Mouse (Mus musculus): ENCODE measurements at regions not wholly inside any gene's neighbourhood (a gene's known extent, or its start where the extent isn't known, plus 50 kb on each side); places are given as distances from the start of the nearest gene placed in this dataset.
A peak's percentile ranks its signal among the peaks of the same experiment; 100 is the strongest.

DNA sequence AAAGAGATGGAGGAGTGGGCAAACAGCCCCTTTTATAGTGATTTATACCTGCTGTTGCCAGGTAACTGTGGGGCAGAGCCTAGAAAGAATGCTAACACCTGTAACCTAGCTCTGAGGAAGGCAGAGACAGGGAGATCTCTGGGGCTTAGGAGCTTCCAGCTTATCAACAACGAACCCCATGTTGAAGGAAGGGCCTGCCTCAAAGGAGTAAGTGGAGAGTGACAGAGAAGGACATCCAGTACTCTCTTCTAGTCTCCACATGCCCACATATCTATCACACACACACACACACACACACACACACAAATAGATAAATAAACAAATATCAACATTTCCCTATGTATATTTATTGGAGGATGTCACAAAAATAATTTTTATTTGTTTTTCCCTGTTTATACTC lies 654.6 kb downstream of the Zfp706 start:
- no peak for ATAC-seq (replicated peaks; ENCODE audit: low read depth, poor library complexity, severe bottlenecking)

DNA sequence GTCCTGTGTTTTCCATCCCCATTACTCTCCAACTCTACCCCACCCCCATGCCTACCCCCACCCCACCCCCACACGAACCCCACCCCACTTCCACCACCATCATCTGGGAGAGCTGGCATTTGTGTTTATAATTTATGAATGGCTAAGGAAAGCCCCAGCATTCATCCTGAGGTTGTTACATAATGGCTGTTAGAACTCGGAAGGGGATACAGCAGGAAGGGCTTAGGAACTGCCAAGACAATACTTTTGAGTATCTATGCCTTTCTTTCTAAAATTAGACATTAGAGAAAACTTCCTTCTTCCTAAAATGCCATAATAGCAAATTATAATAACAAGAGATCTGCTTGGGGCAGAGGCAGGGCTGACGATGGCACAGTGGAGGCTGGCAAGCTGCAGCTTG lies 655.9 kb downstream of the Zfp706 start:
- ATAC-seq (replicated peaks; ENCODE audit: low read depth, poor library complexity, severe bottlenecking), result no peak

DNA sequence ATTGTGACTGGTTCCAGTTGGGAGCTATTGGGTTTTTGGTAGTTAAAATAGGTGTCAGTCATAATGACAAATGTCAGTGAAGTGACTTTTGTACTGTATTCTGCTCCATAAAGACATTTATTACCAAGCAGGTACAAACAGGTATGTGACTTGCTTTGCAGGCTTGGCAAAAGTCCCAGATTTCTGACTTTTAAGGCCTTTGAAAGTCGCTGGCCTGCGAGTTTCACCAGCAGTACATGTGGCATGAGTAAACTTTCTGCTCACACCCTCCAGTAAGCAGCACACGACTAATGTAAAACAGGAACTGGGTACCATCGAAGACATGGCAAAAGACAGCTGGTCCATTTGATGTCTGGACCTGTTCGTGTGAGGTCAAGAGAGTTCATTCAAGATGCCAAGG lies 659.2 kb downstream of the Zfp706 start:
- no peak for ATAC-seq (replicated peaks; ENCODE audit: low read depth, poor library complexity, severe bottlenecking)

DNA sequence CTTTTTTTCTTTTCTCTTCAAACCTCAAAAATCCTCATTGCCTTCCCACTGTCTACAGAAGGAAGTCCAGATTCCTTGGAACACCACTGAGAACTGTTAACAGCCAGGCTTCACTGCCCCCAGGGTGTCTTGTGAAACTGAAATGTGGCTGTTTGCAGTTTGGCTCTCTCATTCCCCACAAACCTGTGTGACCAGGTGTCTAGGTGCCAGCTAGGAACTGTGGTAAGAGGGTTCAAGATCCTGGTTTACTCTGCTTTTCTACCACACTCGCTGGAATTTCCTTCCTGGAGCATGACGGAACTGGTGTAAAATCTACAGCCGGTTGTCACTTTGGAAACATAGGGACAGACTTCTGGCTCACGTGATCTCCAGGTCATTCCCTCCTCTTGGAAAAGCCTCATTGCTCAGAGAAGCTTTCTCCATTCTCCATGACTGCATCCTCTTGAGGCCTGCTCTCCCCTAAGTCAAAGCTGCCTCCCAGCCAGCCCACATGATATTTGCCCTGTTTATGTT lies 660.2 kb downstream of the Zfp706 start:
- no peak for ATAC-seq (replicated peaks; ENCODE audit: low read depth, poor library complexity, severe bottlenecking)

DNA sequence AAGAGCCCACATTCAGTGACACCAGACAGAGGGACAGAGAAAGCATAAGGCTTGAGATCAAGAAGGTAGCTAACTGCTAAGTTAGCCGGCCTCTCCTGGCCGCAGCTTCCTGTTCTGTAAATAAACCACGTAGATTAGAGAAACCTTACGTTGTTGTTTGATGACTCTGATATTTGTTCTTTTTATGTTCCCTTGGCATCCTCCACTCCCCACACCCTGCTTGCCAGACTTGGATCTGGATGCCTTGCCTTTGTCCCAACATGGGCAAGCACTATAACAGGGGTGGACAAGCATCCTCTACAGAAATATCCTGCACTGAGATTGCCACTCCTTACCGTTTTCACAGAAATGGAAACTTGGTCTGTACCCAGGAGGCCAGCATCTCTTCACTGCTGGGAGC lies 661.4 kb downstream of the Zfp706 start:
- ATAC-seq (replicated peaks; ENCODE audit: low read depth, poor library complexity, severe bottlenecking), result peak; percentile 73

DNA sequence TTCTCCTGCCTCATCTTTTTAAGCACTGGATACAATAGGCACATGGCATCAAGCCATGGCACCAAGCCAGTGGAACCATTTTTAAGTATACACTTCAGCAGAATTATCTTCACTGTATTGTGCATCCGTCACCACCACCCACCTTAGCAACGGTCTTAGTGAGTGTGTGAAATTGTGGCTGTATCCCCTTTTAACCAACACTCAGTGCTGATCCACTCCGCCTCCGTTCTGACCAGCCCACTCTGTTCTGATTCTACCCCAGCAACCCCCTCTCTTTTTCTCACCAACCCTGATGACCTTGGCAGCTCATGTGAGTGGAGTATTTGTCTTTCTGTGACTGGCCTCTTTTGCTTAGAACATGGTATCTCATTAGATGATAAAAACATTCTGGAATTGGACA lies 662.2 kb downstream of the Zfp706 start:
- no peak for ATAC-seq (replicated peaks; ENCODE audit: low read depth, poor library complexity, severe bottlenecking)

DNA sequence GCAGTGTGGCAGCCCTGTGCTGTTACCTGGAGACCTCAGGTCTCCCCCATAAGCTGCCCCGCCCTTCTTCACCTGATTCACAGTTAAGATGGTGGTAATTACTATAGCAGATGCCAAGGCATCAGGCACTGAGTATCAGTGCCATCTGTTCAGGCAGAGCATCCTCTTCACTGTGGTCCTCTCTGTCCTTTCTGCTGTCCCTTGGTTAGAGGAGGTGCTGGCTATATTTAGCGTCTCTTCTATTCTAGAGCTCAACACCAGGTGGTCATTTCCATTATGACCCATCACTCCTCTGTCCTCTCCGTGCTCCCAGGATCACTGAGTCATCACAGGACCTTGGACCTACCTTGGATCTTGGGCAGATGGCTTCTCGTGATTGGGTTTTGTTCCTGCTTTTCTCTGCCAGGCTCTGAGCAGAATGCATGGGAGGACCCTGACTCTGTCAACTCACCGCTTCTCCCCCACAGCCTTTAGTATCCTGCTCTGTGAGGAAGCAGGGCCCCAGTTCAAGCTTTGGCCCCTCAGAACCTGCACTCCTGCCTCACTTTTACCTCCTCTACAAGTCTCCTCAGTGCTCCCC lies 667.5 kb downstream of the Zfp706 start:
- no peak for ATAC-seq (replicated peaks; ENCODE audit: low read depth, poor library complexity, severe bottlenecking)

DNA sequence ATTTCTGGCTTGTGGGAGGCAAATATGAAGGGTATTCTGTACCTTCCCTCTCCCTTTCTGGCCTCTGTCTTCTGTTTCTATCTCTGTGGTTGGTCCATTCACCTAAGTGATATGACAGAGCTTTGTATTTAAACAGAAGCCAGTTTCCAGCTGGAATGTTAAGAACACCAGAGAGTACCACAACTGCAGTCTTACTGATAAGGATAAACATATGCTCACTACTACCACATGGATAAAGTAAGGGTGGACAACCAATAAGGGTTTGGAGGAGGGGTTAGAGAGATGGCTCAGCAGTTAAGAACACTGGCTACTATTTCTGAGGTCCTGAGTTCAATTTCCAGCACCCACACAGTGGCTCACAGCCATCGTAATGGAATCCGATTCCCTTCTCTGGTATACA lies 668.8 kb downstream of the Zfp706 start:
- no peak for ATAC-seq (replicated peaks; ENCODE audit: low read depth, poor library complexity, severe bottlenecking)

DNA sequence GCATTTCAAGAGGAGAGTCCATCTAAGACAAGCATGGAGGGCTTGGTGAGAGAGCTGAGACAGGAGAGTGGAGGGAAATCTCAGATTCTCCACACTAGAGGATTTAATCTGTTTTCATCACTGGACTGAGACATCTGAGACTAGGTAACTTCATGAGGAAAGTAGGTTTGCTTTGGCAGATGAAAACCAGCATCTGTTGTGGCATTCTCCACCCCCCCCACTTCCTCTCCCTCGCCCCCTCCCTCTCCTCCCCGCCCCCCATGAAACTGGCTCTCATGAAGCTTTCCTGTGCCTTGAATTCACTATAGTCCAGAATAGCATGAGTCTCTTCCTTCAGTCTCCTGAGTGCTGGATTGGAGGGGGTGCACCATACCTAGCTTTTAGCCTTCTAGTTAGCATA lies 670.7 kb downstream of the Zfp706 start:
- ATAC-seq (replicated peaks; ENCODE audit: low read depth, poor library complexity, severe bottlenecking), result no peak

DNA sequence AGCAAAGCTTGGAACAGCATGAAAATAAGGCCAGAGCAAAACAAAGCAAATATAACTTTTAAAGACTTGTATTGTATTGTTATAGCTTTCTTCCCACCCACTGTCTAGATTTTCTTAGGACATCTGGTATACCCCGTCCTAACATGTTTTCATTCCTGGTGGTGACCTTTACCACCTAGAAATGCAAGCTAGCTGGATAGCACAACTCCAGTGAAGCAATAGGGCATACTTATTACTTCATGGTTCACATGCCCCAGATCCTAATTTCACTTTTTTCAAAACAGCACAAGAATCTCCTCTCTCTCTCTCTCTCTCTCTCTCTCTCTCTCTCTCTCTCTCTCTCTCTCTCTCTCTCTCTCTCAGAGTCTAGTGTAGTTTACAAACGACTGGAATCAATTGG lies 672.5 kb downstream of the Zfp706 start:
- ATAC-seq (replicated peaks; ENCODE audit: low read depth, poor library complexity, severe bottlenecking), result no peak

DNA sequence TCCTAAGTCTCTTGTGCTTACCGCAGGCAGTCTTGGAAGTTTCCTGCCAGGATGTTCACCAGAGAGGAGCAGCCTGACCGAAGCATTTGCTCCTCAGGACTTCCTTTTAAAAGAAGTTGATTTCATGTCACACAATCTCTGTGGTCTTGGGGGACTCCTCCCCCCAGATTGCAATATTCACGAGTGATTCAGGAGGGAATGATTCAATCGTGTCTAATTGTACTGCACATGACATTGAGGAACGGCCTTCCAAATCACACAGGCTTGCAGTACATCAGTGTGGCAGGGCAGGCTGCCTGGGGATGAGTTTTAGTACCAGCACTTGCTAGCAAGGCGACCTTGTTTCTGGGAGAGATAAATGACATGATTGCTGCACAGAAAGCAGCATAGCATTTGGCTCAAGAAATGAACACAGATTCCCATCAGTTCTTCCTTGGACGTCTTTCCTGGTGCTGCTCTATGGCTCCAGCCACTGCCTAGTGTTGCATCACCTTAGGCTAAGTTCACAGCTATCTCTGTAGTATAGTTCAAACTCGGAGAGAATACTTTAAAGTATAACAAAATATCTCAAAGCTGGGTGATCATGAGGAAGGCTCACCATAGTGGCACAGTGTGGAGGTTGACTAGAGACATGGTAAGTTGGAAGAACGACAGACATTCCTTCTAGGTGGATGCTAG lies 673.0 kb downstream of the Zfp706 start:
- peak; percentile 66 for ATAC-seq (replicated peaks; ENCODE audit: low read depth, poor library complexity, severe bottlenecking)

DNA sequence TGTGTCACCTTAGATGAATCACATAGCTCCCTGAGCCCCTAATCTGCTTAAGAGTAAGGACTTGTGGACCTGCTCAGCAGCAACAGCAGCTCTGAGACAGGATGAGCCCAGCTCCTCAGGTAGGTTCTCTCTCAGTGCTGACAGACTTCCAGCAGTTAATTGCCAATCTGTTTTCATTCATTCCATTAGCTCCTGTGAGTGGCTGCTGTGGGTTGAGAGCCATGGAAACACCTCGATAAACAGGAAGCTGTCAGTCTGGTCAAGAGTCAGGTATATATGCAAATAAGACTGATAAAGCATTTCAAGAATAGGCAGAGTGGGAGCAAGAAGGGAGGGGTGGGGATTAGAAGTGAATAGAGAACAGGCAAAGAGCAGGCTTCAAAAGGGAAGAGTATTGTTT lies 673.7 kb downstream of the Zfp706 start:
- no peak for ATAC-seq (replicated peaks; ENCODE audit: low read depth, poor library complexity, severe bottlenecking)

DNA sequence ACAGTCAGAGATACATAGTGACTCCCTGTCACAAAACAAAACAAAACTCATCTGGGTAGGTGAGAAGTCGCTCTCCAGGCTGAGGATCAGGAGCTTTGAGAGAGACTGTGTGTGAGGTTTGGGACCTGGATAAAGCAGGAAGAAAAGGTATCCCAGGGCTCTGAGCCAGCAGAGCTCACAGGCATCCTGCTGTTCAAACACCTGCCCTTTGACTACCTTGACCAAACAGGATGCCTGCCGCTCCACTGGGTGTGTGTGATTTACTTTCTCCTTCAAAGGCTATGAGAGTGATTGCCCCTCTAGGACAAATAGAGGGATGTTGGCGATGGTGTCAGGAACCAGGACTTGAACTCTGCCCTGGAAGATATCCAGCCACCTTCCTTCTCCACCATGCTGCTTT lies 674.3 kb downstream of the Zfp706 start:
- no peak for ATAC-seq (replicated peaks; ENCODE audit: low read depth, poor library complexity, severe bottlenecking)
